Mouse (Mus musculus) cerebellum, postnatal 36 days (tissue): Measurements from ENCODE around the gene Gm49392.
"Not testable (repeated sequence)": the region's sequence is repeated elsewhere in the genome, so short reads cannot be mapped to it uniquely, and the experiment has no call there.

Experiments
- DNase-seq, 2 experiments: peaks; one replicate each; pipeline ENCODE4 v3.0.0; 2021 to 2022; ENCODE audit warnings: mixed read lengths in 2 of 2

The Gm49392 gene

GRCm38 (mm10) chr13:60896794-60897193, at the start of gene Gm49392:
TSS of gene Gm49392 (minus strand) at chr13:60896894.
- not testable (repeated sequence) for DNase-seq

GRCm38 (mm10) chr13:60941884-60942283, 45.2 kb upstream of the Gm49392 start, which contains the start of gene Tpbpa:
TSS of gene Tpbpa (minus strand) at chr13:60941984.
- not testable (repeated sequence) for DNase-seq

GRCm38 (mm10) chr13:60936500-60936901, 39.8 kb upstream of the Gm49392 start, which contains the start of the genes Gm49391 and Ctla2a:
TSS of gene Gm49391 (minus strand) at chr13:60936571.
TSS of gene Ctla2a (minus strand) at chr13:60936625.
- DNase-seq: no peak

- not testable (repeated sequence) for DNase-seq
Measured at GRCm38 (mm10) chr13:60935490-60935889, 38.8 kb upstream of the Gm49392 start, which contains the start of gene Gm49393. TSS of gene Gm49393 (minus strand) at chr13:60935590.

- DNase-seq: not testable (repeated sequence)
Measured at GRCm38 (mm10) chr13:60904780-60905179, 8.1 kb upstream of the Gm49392 start, which contains the start of gene Tpbpb. TSS of gene Tpbpb (minus strand) at chr13:60904880.

GRCm38 (mm10) chr13:60897328-60897727, 634 bp upstream of the Gm49392 start, which contains the start of gene Ctla2b:
TSS of gene Ctla2b (minus strand) at chr13:60897447.
- no peak for DNase-seq

GRCm38 (mm10) chr13:60895406-60896160, 1.1 kb downstream of the Gm49392 start:
- DNase-seq: no peak

- DNase-seq: no peak
Measured at GRCm38 (mm10) chr13:60892301-60892700, 4.4 kb downstream of the Gm49392 start.

GRCm38 (mm10) chr13:60864281-60864680, 32.4 kb downstream of the Gm49392 start, which contains the start of gene 4930486L24Rik:
TSS of gene 4930486L24Rik (minus strand) at chr13:60864475.
- DNase-seq: no peak

GRCm38 (mm10) chr13:60848241-60849120, 48.2 kb downstream of the Gm49392 start:
- no peak for DNase-seq

- no peak for DNase-seq
Measured at GRCm38 (mm10) chr13:60843153-60843552, 53.5 kb downstream of the Gm49392 start.

GRCm38 (mm10) chr13:60842703-60843102, 54.0 kb downstream of the Gm49392 start:
- no peak for DNase-seq

- no peak for DNase-seq
Measured at GRCm38 (mm10) chr13:60839353-60839902, 57.3 kb downstream of the Gm49392 start.

GRCm38 (mm10) chr13:60826052-60826451, 70.6 kb downstream of the Gm49392 start:
- DNase-seq: no peak

- no peak for DNase-seq
Measured at GRCm38 (mm10) chr13:60820486-60821175, 76.1 kb downstream of the Gm49392 start.

GRCm38 (mm10) chr13:60819469-60819868, 77.2 kb downstream of the Gm49392 start:
- DNase-seq: no peak

GRCm38 (mm10) chr13:60813722-60814121, 83.0 kb downstream of the Gm49392 start:
- no peak for DNase-seq

GRCm38 (mm10) chr13:60812768-60813167, 83.9 kb downstream of the Gm49392 start:
- DNase-seq: no peak

- DNase-seq: no peak
Measured at GRCm38 (mm10) chr13:60809690-60810089, 87.0 kb downstream of the Gm49392 start.

- DNase-seq: no peak
Measured at GRCm38 (mm10) chr13:60802749-60803148, 93.9 kb downstream of the Gm49392 start, which contains the start of gene Ctsll3. TSS of gene Ctsll3 (minus strand) at chr13:60802849.
